Comparison of ENCODE assay signal across 23 mouse cellular contexts in the genomic region with DNA sequence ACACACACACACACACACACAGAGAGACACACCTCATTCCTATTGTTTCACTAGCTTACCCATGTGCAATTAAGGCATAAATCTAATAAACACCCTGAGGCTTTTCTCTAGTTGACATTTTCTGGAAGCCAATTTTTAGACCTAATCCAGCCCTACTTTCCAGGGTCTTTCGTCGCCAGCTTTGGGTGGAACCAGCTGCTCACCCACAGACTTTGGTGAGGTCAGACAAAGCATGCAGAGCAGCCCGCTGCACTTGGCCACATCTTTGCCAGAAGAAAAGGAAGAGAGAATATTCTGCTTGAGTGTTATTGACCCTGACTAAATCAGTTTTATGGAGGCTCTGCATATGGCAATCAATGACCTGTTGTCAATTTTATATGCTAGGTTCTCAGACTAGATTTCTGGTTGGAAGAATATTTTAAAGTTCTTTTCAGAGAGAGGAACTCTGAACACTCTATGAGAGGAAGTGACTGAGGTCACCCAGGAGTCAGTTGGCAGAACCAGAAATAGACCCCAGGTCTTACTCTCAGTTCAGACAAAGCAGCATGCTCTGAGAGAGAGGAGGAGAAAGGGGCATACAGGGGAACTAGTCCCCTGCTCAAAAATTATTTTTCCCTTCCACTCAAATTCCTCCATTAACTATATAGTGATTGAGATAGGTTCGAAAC. TPM values are rescaled to one million over a fixed set of nuclear protein-coding genes. Genes with fewer than 3 reads are reported as not detected.
DNase-seq lines count a peak whose midpoint lies in the region; ATAC-seq and TF ChIP-seq lines count a peak whose summit lies in the region.
"Had no signal": no experiment of that assay in that cellular context is flagged by ENCODE, and none has a peak within 500 bp of the region (broad histone marks: within the 10 kb centered on the region; RNA-seq: fewer than 3 reads in every experiment).

No protein-coding gene starts in this region.

- H3K36me3 ChIP-seq in macrophage (ENCODE audit: inconsistent target) = no peaks in the 10 kb centered on the region
- H3K36me3 ChIP-seq in midbrain, embryonic 11.5 days (ENCODE audit: control insufficient read depth, insufficient read depth, low read length) = no peaks in the 10 kb centered on the region
- H3K36me3 ChIP-seq in midbrain, embryonic 14.5 days (ENCODE audit: control insufficient read depth, insufficient read depth, low read length) = no peaks in the 10 kb centered on the region
- H3K36me3 ChIP-seq: embryonic facial prominence, embryonic 12.5 days; heart, embryonic 10.5 days; hindbrain, embryonic 10.5 days; limb, embryonic 13.5 days; neural tube, embryonic 15.5 days had no signal

- H3K9ac ChIP-seq in midbrain, embryonic 11.5 days (ENCODE audit: low read length) = no peak overlapping the region
- no peak overlapping the region for H3K9ac ChIP-seq in midbrain, embryonic 14.5 days (replicated peaks; ENCODE audit: low read length)
- H3K9ac ChIP-seq: embryonic facial prominence, embryonic 12.5 days; limb, embryonic 13.5 days; neural tube, embryonic 15.5 days had no signal

- DNase-seq in layer of hippocampus, adult 2 months (ENCODE audit: low spot score in 2 of 2) = no peak
- DNase-seq in layer of hippocampus, adult 9-11 months = no peak
- DNase-seq in 416B (ENCODE audit: low read depth) = peak; percentile 37
- DNase-seq in midbrain, embryonic 11.5 days (ENCODE audit: low spot score, missing footprints) = no peak
- no peak for DNase-seq in midbrain, embryonic 14.5 days
- DNase-seq in cerebellum, adult 9-10 months = no peak
- DNase-seq: adrenal gland, adult 8-10 months; cerebellum, postnatal 36 days; gastrocnemius, postnatal 14 days had no signal

- ATAC-seq in midbrain, embryonic 11.5 days (ENCODE audit: low FRiP score) = no peak
- no peak for ATAC-seq in midbrain, embryonic 14.5 days (ENCODE audit: low FRiP score, low TSS enrichment)

- no peaks in the 10 kb centered on the region for H3K9me3 ChIP-seq in midbrain, embryonic 11.5 days (ENCODE audit: control insufficient read depth, low read length)
- H3K9me3 ChIP-seq in midbrain, embryonic 14.5 days (ENCODE audit: control insufficient read depth, low read length) = no peaks in the 10 kb centered on the region
- H3K9me3 ChIP-seq: embryonic facial prominence, embryonic 12.5 days; heart, embryonic 10.5 days; hindbrain, embryonic 10.5 days; limb, embryonic 13.5 days; neural tube, embryonic 15.5 days had no signal

- H3K27me3 ChIP-seq in midbrain, embryonic 11.5 days (ENCODE audit: control insufficient read depth, insufficient read depth, low read length) = no peaks in the 10 kb centered on the region
- no peaks in the 10 kb centered on the region for H3K27me3 ChIP-seq in midbrain, embryonic 14.5 days (ENCODE audit: control insufficient read depth, insufficient read depth, low read length)
- H3K27me3 ChIP-seq: embryonic facial prominence, embryonic 12.5 days; limb, embryonic 13.5 days; neural tube, embryonic 15.5 days had no signal

- WGBS in bone marrow, adult 2 months = 24% methylated on average over 4 of the region's 4 CpGs
- WGBS in macrophage (ENCODE audit: missing documents) = 22% methylated on average over 4 of the region's 4 CpGs
- WGBS in midbrain, embryonic 11.5 days = 84% methylated on average over 4 of the region's 4 CpGs
- WGBS in midbrain, embryonic 14.5 days = 91% methylated on average over 4 of the region's 4 CpGs

- no peak overlapping the region for H3K4me2 ChIP-seq in midbrain, embryonic 11.5 days
- no peak overlapping the region for H3K4me2 ChIP-seq in midbrain, embryonic 14.5 days (ENCODE audit: low read length)
- H3K4me2 ChIP-seq: embryonic facial prominence, embryonic 12.5 days; limb, embryonic 13.5 days; neural tube, embryonic 15.5 days had no signal

- no peak for TF ChIP-seq CTCF in layer of hippocampus, adult 2 months (conservative IDR thresholded peaks at IDR 0.05)
- no peak for TF ChIP-seq CTCF in bone marrow, adult 2 months (IDR thresholded peaks at IDR 0.05; ENCODE audit: control insufficient read depth, insufficient read depth, low read length)

- no peaks in the 10 kb centered on the region for H3K79me2 ChIP-seq in macrophage (ENCODE audit: inconsistent target)

- TF ChIP-seq POLR2A in bone marrow, adult 2 months (IDR thresholded peaks at IDR 0.05; ENCODE audit: borderline replicate concordance, control insufficient read depth, low read depth, low read length) = no peak

- H3K4me3 ChIP-seq in layer of hippocampus, adult 2 months = no peak overlapping the region
- H3K4me3 ChIP-seq in bone marrow, adult 2 months (replicated peaks; ENCODE audit: control insufficient read depth, low read depth, low read length) = no peak overlapping the region
- no peak overlapping the region for H3K4me3 ChIP-seq in macrophage (ENCODE audit: inconsistent target)
- no peak overlapping the region for H3K4me3 ChIP-seq in midbrain, embryonic 11.5 days (ENCODE audit: low read depth, low read length)
- no peak overlapping the region for H3K4me3 ChIP-seq in midbrain, embryonic 14.5 days (replicated peaks; ENCODE audit: low read depth, low read length)
- H3K4me3 ChIP-seq: embryonic facial prominence, embryonic 12.5 days; heart, embryonic 10.5 days; hindbrain, embryonic 10.5 days; limb, embryonic 13.5 days; neural tube, embryonic 15.5 days had no signal

- H3K4me1 ChIP-seq in bone marrow, adult 2 months (ENCODE audit: control insufficient read depth, insufficient read depth, low read length) = peaks cover 4% of the 10 kb centered on the region
- no peaks in the 10 kb centered on the region for H3K4me1 ChIP-seq in midbrain, embryonic 11.5 days (ENCODE audit: control insufficient read depth, insufficient read depth, low read length)
- H3K4me1 ChIP-seq in midbrain, embryonic 14.5 days (ENCODE audit: control insufficient read depth, insufficient read depth, low read length) = no peaks in the 10 kb centered on the region
- H3K4me1 ChIP-seq: embryonic facial prominence, embryonic 12.5 days; heart, embryonic 10.5 days; hindbrain, embryonic 10.5 days; limb, embryonic 13.5 days; neural tube, embryonic 15.5 days had no signal

- peak overlapping the region; percentile 28; the same call in 1 of the 2 replicates for H3K27ac ChIP-seq in layer of hippocampus, adult 2 months
- H3K27ac ChIP-seq in bone marrow, adult 2 months (ENCODE audit: control insufficient read depth, insufficient read depth, low read depth, low read length, poor library complexity) = peak overlapping the region; percentile 43; the same call in 1 of the 2 replicates
- peak overlapping the region; percentile 80 for H3K27ac ChIP-seq in macrophage
- H3K27ac ChIP-seq in midbrain, embryonic 11.5 days (ENCODE audit: low read depth, low read length) = no peak overlapping the region
- H3K27ac ChIP-seq in midbrain, embryonic 14.5 days (replicated peaks; ENCODE audit: low read depth, low read length) = no peak overlapping the region
- H3K27ac ChIP-seq: embryonic facial prominence, embryonic 12.5 days; heart, embryonic 10.5 days; hindbrain, embryonic 10.5 days; limb, embryonic 13.5 days; neural tube, embryonic 15.5 days had no signal

RNA-seq across cellular contexts. Expression of gene Ikzf1, which starts 17.4 kb away (rescaled TPM):
- total RNA-seq in layer of hippocampus, adult 2 months (2021) = 1 to 10 TPM; 2.6 to 4.0 TPM
- polyA plus RNA-seq in bone marrow, adult 2 months (2011; ENCODE audit: insufficient read depth, insufficient read length, low replicate concordance, missing spikeins) = 32.8 and 38.1 TPM in 2 replicates
- total RNA-seq in macrophage (2018; cell fraction: chromatin; rRNA removed) = 100 to 1,000 TPM in 5 of 26 experiments, 10 to 100 TPM in 21; 37.4 to 229 (median 70.3) TPM
- 100 to 1,000 TPM in 1 of 26 experiments, 10 to 100 TPM in 25; 39.3 to 122 (median 50.4) TPM for total RNA-seq in macrophage (2018; cell fraction: cytosol; rRNA removed)
- 100 to 1,000 TPM in 7 of 26 experiments, 10 to 100 TPM in 19; 43.7 to 239 (median 75.0) TPM for total RNA-seq in macrophage (2018; cell fraction: nucleus; rRNA removed)
- polyA plus RNA-seq in macrophage (2018) = 28.8 to 37.3 TPM (median 32.7 TPM) in 3 replicates
- 2.3 and 2.7 TPM in 2 replicates for polyA plus RNA-seq in midbrain, embryonic 11.5 days (2014; fragmentation: Nextera tagmentation; extraction: Ambion mirVana)
- 2.0 and 2.6 TPM in 2 replicates for polyA plus RNA-seq in midbrain, embryonic 14.5 days (2014; fragmentation: Nextera tagmentation; extraction: Ambion mirVana)

RNA-seq across cellular contexts. Expression of gene 4930512M02Rik, which starts 39.8 kb away (rescaled TPM):
- not detected for total RNA-seq in layer of hippocampus, adult 2 months (2021)
- polyA plus RNA-seq in bone marrow, adult 2 months (2011; ENCODE audit: insufficient read depth, insufficient read length, low replicate concordance, missing spikeins) = not detected in 2 replicates
- not detected for total RNA-seq in macrophage (2018; cell fraction: chromatin; rRNA removed)
- not detected for total RNA-seq in macrophage (2018; cell fraction: cytosol; rRNA removed)
- total RNA-seq in macrophage (2018; cell fraction: nucleus; rRNA removed) = not detected
- not detected in 3 replicates for polyA plus RNA-seq in macrophage (2018)
- not detected in 2 replicates for polyA plus RNA-seq in midbrain, embryonic 11.5 days (2014; fragmentation: Nextera tagmentation; extraction: Ambion mirVana)
- not detected in 2 replicates for polyA plus RNA-seq in midbrain, embryonic 14.5 days (2014; fragmentation: Nextera tagmentation; extraction: Ambion mirVana)
- total RNA-seq: adrenal gland, adult 8-10 months; gastrocnemius, postnatal 14 days; layer of hippocampus, adult 18-20 months; MEL had no signal
- polyA plus RNA-seq: C2C12; embryonic facial prominence, embryonic 12.5 days; heart, embryonic 10.5 days; hindbrain, embryonic 10.5 days; intestine, embryonic 14.5 days; kidney, embryonic 16.5 days; limb, embryonic 13.5 days; lung, embryonic 16.5 days; neural tube, embryonic 15.5 days; small intestine, adult 2 months had no signal

Comparison
In these comparisons a context has a peak if more than half of its experiments do, and no peak if none do; other contexts are left out.
1. H3K27ac ChIP-seq: peak in layer of hippocampus, adult 2 months (single experiment), bone marrow, adult 2 months (single experiment) and macrophage (single experiment); none in midbrain, embryonic 11.5 days (single experiment) and midbrain, embryonic 14.5 days (single experiment).